Mouse (Mus musculus) spleen, adult 2 months (tissue): ENCODE results near the gene Irx5. TPM values are rescaled to one million over a fixed set of nuclear protein-coding genes. Genes with fewer than 3 reads are reported as not detected.

Experiments
- DNase-seq, 2 experiments: peaks; one replicate each; pipeline versions ENCODE4 v3.0.0 to v3.0.0-alpha.2; 2012 to 2021; ENCODE audit warnings: low spot score in 2 of 2, low read depth in 1 of 2
- H3K27ac ChIP-seq: fragments of 200-500 bp; 2 replicates; pipeline ENCODE4 v1.5.1; 2012; ENCODE audit warnings: low read length, inconsistent platforms; ENCODE audit not compliant: insufficient read depth
- H3K27me3 ChIP-seq: fragments of 200-500 bp; 2 replicates; pipeline ENCODE4 v1.6.1; 2012; ENCODE audit warnings: mild to moderate bottlenecking, moderate library complexity, low read length, inconsistent platforms; ENCODE audit not compliant: control insufficient read depth, insufficient read depth
- H3K36me3 ChIP-seq: fragments of 200-500 bp; 2 replicates; pipeline ENCODE4 v1.6.1; 2012; ENCODE audit warnings: mild to moderate bottlenecking, low read length, inconsistent platforms; ENCODE audit not compliant: control insufficient read depth, insufficient read depth
- H3K4me1 ChIP-seq: fragments of 200-500 bp; 2 replicates; pipeline ENCODE4 v1.6.1; 2011; ENCODE audit warnings: inconsistent platforms; ENCODE audit not compliant: control insufficient read depth, insufficient read depth, insufficient read length
- H3K4me3 ChIP-seq: fragments of 200-500 bp; 2 replicates; pipeline ENCODE4 v1.5.1; 2011; ENCODE audit warnings: mild to moderate bottlenecking, inconsistent platforms; ENCODE audit not compliant: insufficient read depth, insufficient read length; ENCODE audit errors: extremely low read depth
- CTCF ChIP-seq: fragments of 200-500 bp; IDR thresholded peaks from 2 replicates; pipeline ENCODE4 v1.5.1; 2011; ENCODE audit warnings: mild to moderate bottlenecking, inconsistent platforms; ENCODE audit not compliant: insufficient read depth, insufficient read length, insufficient replicate concordance; ENCODE audit errors: extremely low read depth
- POLR2A ChIP-seq: fragments of 200-500 bp; IDR thresholded peaks from 2 replicates; pipeline ENCODE4 v1.6.1; 2011; ENCODE audit warnings: low read depth, low read length, inconsistent platforms
- WGBS: fragments of 180-500 bp; shearing (Covaris S2); methylation state at CpG from one replicate; pipeline ENCODE4 v1.1.7; 2018; 5-methylcytosine and 5-hydroxymethylcytosine counted together
- polyA plus RNA-seq: library from polyadenylated mRNA; depleted of rRNA; stranded (reverse); fragments of >200 nt; gene quantifications from 2 replicates; pipeline ENCODE4 v1.2.3, GENCODE M21; 2012

Gene Irx5
- polyA plus RNA-seq, 1 experiment, result 0.02 TPM

GRCm38 (mm10) chr8:92355701-92356612 is 1.5 kb upstream of the Irx5 start:
- Histone ChIP-seq H3K27me3 (peaks cover 40% of the 10 kb centered on the region), H3K4me3 (peak overlapping the region; percentile 77), H3K27ac (no peak overlapping the region), H3K36me3 (no peaks in the 10 kb centered on the region), H3K4me1 (peaks cover 17% of the 10 kb centered on the region)
- TF ChIP-seq CTCF (no peak), POLR2A (no peak)
- under 1% methylated on average over 88 of the region's 93 CpGs for WGBS
- peak; percentile 82 to 83 for DNase-seq

GRCm38 (mm10) chr8:92356613-92357375 is 631 bp upstream of the Irx5 start:
- no peak overlapping the region for H3K27ac ChIP-seq
- peak overlapping the region; percentile 77; the same call in 1 of the 2 replicates for H3K4me3 ChIP-seq
- peak in 1 of 2 experiments; percentile 6 for DNase-seq
- WGBS, result 5% methylated on average over 40 of the region's 40 CpGs
- H3K27me3 ChIP-seq, result peaks cover 41% of the 10 kb centered on the region
- TF ChIP-seq POLR2A, result no peak
- no peak for TF ChIP-seq CTCF
- peaks cover 17% of the 10 kb centered on the region for H3K4me1 ChIP-seq
- H3K36me3 ChIP-seq, result no peaks in the 10 kb centered on the region

GRCm38 (mm10) chr8:92358141-92358999 is 945 bp downstream of the Irx5 start:
- no peak for DNase-seq
- Histone ChIP-seq H3K4me3 (peak overlapping the region; percentile 33; the same call in 1 of the 2 replicates), H3K36me3 (no peaks in the 10 kb centered on the region), H3K27ac (no peak overlapping the region), H3K4me1 (peaks cover 17% of the 10 kb centered on the region), H3K27me3 (peaks cover 48% of the 10 kb centered on the region)
- WGBS, result 3% methylated on average over 74 of the region's 80 CpGs
- no peak for TF ChIP-seq CTCF
- no peak for TF ChIP-seq POLR2A

GRCm38 (mm10) chr8:92359000-92359832 is 1.8 kb downstream of the Irx5 start:
- no peak overlapping the region for H3K27ac ChIP-seq
- 6% methylated on average over 35 of the region's 35 CpGs for WGBS
- DNase-seq, result no peak
- H3K4me1 ChIP-seq, result peaks cover 17% of the 10 kb centered on the region
- H3K27me3 ChIP-seq, result peaks cover 55% of the 10 kb centered on the region
- no peak overlapping the region for H3K4me3 ChIP-seq
- no peaks in the 10 kb centered on the region for H3K36me3 ChIP-seq
- TF ChIP-seq POLR2A (no peak), CTCF (no peak)

GRCm38 (mm10) chr8:92359833-92360082 is 2.3 kb downstream of the Irx5 start:
- peaks cover 58% of the 10 kb centered on the region for H3K27me3 ChIP-seq
- H3K4me3 ChIP-seq, result no peak overlapping the region
- WGBS, result 1% methylated on average over 17 of the region's 21 CpGs
- TF ChIP-seq CTCF (no peak), POLR2A (no peak)
- H3K36me3 ChIP-seq, result no peaks in the 10 kb centered on the region
- H3K4me1 ChIP-seq, result peaks cover 17% of the 10 kb centered on the region
- no peak overlapping the region for H3K27ac ChIP-seq
- DNase-seq, result no peak
